Mouse (Mus musculus) spleen, adult 2 months (tissue): ENCODE measurements around the gene Ogfr.

Experiments used
- CTCF ChIP-seq: fragments of 200-500 bp; IDR thresholded peaks from 2 replicates; pipeline ENCODE4 v1.5.1; 2011; ENCODE audit warnings: mild to moderate bottlenecking, inconsistent platforms; ENCODE audit not compliant: insufficient read depth, insufficient read length, insufficient replicate concordance; ENCODE audit errors: extremely low read depth
- POLR2A ChIP-seq: fragments of 200-500 bp; IDR thresholded peaks from 2 replicates; pipeline ENCODE4 v1.6.1; 2011; ENCODE audit warnings: low read depth, low read length, inconsistent platforms

DNA sequence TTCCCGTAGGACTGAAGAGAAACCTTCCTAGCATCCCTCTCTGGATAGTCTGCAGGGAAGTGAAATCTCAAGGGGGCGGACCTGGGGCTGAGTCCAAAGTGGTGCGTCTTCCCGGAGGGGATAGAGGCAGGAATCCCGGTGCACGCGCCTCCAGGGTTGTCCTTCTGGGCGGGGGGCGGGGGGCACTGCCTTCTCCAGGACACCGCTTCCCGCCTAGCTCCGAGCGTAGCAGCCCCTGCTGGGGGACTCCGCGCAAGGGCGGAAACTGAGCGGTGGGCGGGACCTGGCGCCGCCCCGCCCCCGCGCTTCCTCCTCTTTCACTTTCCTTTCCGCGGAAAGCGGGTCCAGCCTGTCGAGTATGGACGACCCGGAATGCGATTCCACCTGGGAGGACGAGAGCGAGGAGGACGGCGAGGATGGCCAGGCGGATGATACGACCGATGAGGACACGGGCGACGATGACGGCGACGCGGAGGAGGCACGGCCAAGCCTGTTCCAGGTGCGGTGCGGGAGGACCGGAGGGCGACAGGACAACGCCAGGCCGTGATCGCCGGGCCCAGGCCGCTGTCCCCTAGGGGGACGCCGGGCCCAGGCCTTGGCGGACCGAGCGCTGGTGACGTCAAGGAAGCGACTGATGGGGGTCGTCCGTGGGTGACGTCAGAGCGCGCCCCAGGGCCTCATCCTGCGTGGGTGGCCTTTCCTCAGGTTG lies at the start of gene Ogfr:
- TF ChIP-seq CTCF (peak; percentile 26; the same call in 1 of the 2 replicates), POLR2A (peak; percentile 71)
